In the genomic region with DNA sequence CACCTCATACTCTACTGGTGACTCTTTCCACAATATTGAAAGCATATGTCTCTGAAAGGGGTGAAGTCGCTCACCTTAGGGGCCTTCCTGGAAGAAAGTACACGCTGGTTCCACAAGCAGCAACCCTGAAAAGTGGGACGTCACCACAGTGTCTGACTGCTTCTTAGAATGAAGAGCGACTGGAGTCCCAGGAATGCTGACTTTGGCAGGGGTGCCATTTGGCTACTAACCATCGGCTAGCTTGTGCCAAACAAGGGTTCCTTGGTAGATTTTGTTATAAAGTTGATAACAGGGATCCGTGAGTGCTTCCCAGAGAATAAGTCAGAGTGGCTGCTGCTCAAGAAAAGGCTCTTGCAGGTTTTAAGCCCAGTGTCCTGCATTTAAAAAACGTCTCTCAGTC, we compare ENCODE assay signal across 10 mouse cellular contexts. TPM values are rescaled to one million over a fixed set of nuclear protein-coding genes. Genes with fewer than 3 reads are reported as not detected.
DNase-seq lines count a peak whose midpoint lies in the region; ATAC-seq and TF ChIP-seq lines count a peak whose summit lies in the region.
"Had no signal": no experiment of that assay in that cellular context is flagged by ENCODE, and none has a peak within 500 bp of the region (broad histone marks: within the 10 kb centered on the region; RNA-seq: fewer than 3 reads in every experiment).

No protein-coding gene starts in this region.

- no peaks in the 10 kb centered on the region for H3K27me3 ChIP-seq in liver, adult 2 months (ENCODE audit: control insufficient read depth, insufficient read depth, low read length)
- H3K27me3 ChIP-seq in liver, embryonic 11.5 days (replicated peaks; ENCODE audit: control insufficient read depth, insufficient read depth, low read length) = peaks cover 10% of the 10 kb centered on the region; the same call in 1 of the 2 replicates
- H3K27me3 ChIP-seq in embryonic facial prominence, embryonic 10.5 days (replicated peaks; ENCODE audit: low read depth, poor library complexity, severe bottlenecking) = no peaks in the 10 kb centered on the region
- H3K27me3 ChIP-seq in limb, embryonic 11.5 days (ENCODE audit: control insufficient read depth, insufficient read depth, low read length) = no peaks in the 10 kb centered on the region

- TF ChIP-seq CTCF in liver, adult 2 months (IDR thresholded peaks at IDR 0.05; ENCODE audit: low read depth, low read length) = no peak
- no peak for TF ChIP-seq CTCF in left cerebral cortex, adult 2 months (IDR thresholded peaks at IDR 0.05)

- H3K4me3 ChIP-seq in liver, adult 2 months (ENCODE audit: insufficient read depth, low read depth, low read length) = peak overlapping the region; percentile 79
- no peak overlapping the region for H3K4me3 ChIP-seq in liver, embryonic 11.5 days (ENCODE audit: low read depth, low read length)
- H3K4me3 ChIP-seq in embryonic facial prominence, embryonic 10.5 days = peak overlapping the region; percentile 23; the same call in 1 of the 2 replicates
- H3K4me3 ChIP-seq in limb, embryonic 11.5 days (ENCODE audit: low read depth, low read length) = no peak overlapping the region; the same call in 1 of the 2 replicates
- no peak overlapping the region for H3K4me3 ChIP-seq in left cerebral cortex, adult 2 months

- H3K79me2 ChIP-seq in liver, adult 2 months (ENCODE audit: control insufficient read depth, insufficient read depth, low read length) = peaks cover 11% of the 10 kb centered on the region; the same call in 1 of the 2 replicates

- H3K36me3 ChIP-seq in liver, adult 2 months (ENCODE audit: control insufficient read depth, insufficient read depth, low read length) = peaks cover 38% of the 10 kb centered on the region
- no peaks in the 10 kb centered on the region for H3K36me3 ChIP-seq in liver, embryonic 11.5 days (ENCODE audit: control insufficient read depth, insufficient read depth, low read length)
- peaks cover 15% of the 10 kb centered on the region; the same call in 1 of the 2 replicates for H3K36me3 ChIP-seq in embryonic facial prominence, embryonic 10.5 days (replicated peaks)
- no peaks in the 10 kb centered on the region for H3K36me3 ChIP-seq in limb, embryonic 11.5 days (ENCODE audit: control insufficient read depth, insufficient read depth, low read length)

- no peak for TF ChIP-seq POLR2A in liver, adult 2 months (IDR thresholded peaks at IDR 0.05; ENCODE audit: extremely low read depth, insufficient read depth, low read length)

- H3K4me1 ChIP-seq in liver, adult 2 months (ENCODE audit: control insufficient read depth, insufficient read depth, low read length) = peaks cover 34% of the 10 kb centered on the region
- H3K4me1 ChIP-seq in liver, embryonic 11.5 days (replicated peaks; ENCODE audit: control insufficient read depth, insufficient read depth, low read length) = 0 out of 2 replicates have a peak, but pooled peaks cover under 1% of the 10 kb centered on the region
- peaks cover 88% of the 10 kb centered on the region for H3K4me1 ChIP-seq in embryonic facial prominence, embryonic 10.5 days
- H3K4me1 ChIP-seq in limb, embryonic 11.5 days (ENCODE audit: control insufficient read depth, insufficient read depth, low read length) = peaks cover 67% of the 10 kb centered on the region

- 12% methylated on average over 7 of the region's 7 CpGs for WGBS in liver, adult 2 months
- WGBS in liver, embryonic 11.5 days = 58% methylated on average over 7 of the region's 7 CpGs
- 54% methylated on average over 7 of the region's 7 CpGs for WGBS in embryonic facial prominence, embryonic 10.5 days
- WGBS in limb, embryonic 11.5 days = 26% methylated on average over 7 of the region's 7 CpGs

- ATAC-seq in liver, embryonic 11.5 days (replicated peaks; ENCODE audit: low FRiP score) = no peak
- ATAC-seq in limb, embryonic 11.5 days (ENCODE audit: insufficient number of reproducible peaks, low FRiP score, low TSS enrichment, low read depth) = no peak
- ATAC-seq: liver, postnatal 0 days had no signal

- H3K9me3 ChIP-seq in liver, embryonic 11.5 days (ENCODE audit: control insufficient read depth, low read length) = no peaks in the 10 kb centered on the region
- no peaks in the 10 kb centered on the region for H3K9me3 ChIP-seq in embryonic facial prominence, embryonic 10.5 days
- H3K9me3 ChIP-seq in limb, embryonic 11.5 days (ENCODE audit: control insufficient read depth, low read length) = no peaks in the 10 kb centered on the region

- peak; percentile 91 for DNase-seq in liver, adult 2 months (ENCODE audit: extremely low read depth, low read depth, low spot score)
- DNase-seq in liver, embryonic 11.5 days (ENCODE audit: low spot score) = no peak
- peak; percentile 12 for DNase-seq in embryonic facial prominence, embryonic 10.5 days (ENCODE audit: low spot score)
- DNase-seq in heart, adult 8-10 months (ENCODE audit: low spot score) = peak; percentile 54
- DNase-seq in limb, embryonic 11.5 days (ENCODE audit: low spot score) = no peak
- no peak for DNase-seq in embryo, embryonic 10 days (ENCODE audit: low spot score)
- no peak for DNase-seq in left cerebral cortex, adult 2 months (ENCODE audit: extremely low spot score in 1 of 2, low spot score in 2 of 2)
- DNase-seq: liver, postnatal 0 days; right cerebral cortex, postnatal 14 days; thymus, postnatal 4 days had no signal

- H3K9ac ChIP-seq in liver, adult 2 months (ENCODE audit: low read depth, low read length) = peak overlapping the region; percentile 84
- H3K9ac ChIP-seq in liver, embryonic 11.5 days (ENCODE audit: low read depth, low read length) = no peak overlapping the region
- no peak overlapping the region for H3K9ac ChIP-seq in limb, embryonic 11.5 days (ENCODE audit: low read length)
- H3K9ac ChIP-seq: liver, postnatal 0 days had no signal

- intact Hi-C loops in left cerebral cortex, adult 2 months (cut with DNase I) = loop anchor here (5.0 kb wide), 1 partner anchor 109 kb away; no protein-coding TSS in a partner anchor

- H3K27ac ChIP-seq in liver, adult 2 months (replicated peaks; ENCODE audit: insufficient read depth, low read depth, low read length) = peak overlapping the region; percentile 81
- H3K27ac ChIP-seq in liver, embryonic 11.5 days (ENCODE audit: low read depth, low read length) = no peak overlapping the region
- H3K27ac ChIP-seq in embryonic facial prominence, embryonic 10.5 days (replicated peaks) = peak overlapping the region; percentile 74
- H3K27ac ChIP-seq in limb, embryonic 11.5 days (replicated peaks; ENCODE audit: low read depth, low read length) = peak overlapping the region; percentile 64
- no peak overlapping the region for H3K27ac ChIP-seq in left cerebral cortex, adult 2 months

- no peak overlapping the region for H3K4me2 ChIP-seq in liver, embryonic 11.5 days
- H3K4me2 ChIP-seq in limb, embryonic 11.5 days (ENCODE audit: low read depth, severe bottlenecking) = no peak overlapping the region; the same call in 1 of the 2 replicates

RNA-seq across cellular contexts. Expression of a gene that starts 4.8 kb away (rescaled TPM):
- 244 and 252 TPM in 2 replicates for total RNA-seq in liver, adult 2 months (2014; rRNA removed)
- 1,223 and 1,483 TPM in 2 replicates for polyA plus RNA-seq in liver, adult 2 months (2012; rRNA removed)
- polyA plus RNA-seq in liver, embryonic 11.5 days (2014; fragmentation: Nextera tagmentation; extraction: Ambion mirVana) = 21.8 and 22.6 TPM in 2 replicates
- polyA plus RNA-seq in embryonic facial prominence, embryonic 10.5 days (2016; fragmentation: Nextera tagmentation; extraction: Ambion mirVana) = 38.0 and 48.9 TPM in 2 replicates
- total RNA-seq in heart, adult 8-10 months (2022) = 1 to 10 TPM; 7.6 to 9.7 (median 8.2) TPM
- 51.4 and 61.7 TPM in 2 replicates for polyA plus RNA-seq in limb, embryonic 11.5 days (2014; fragmentation: Nextera tagmentation; extraction: Ambion mirVana)
- total RNA-seq in left cerebral cortex, adult 2 months (2021) = 1 to 10 TPM; 7.3 to 8.5 TPM

Comparison
In these comparisons a context has a peak if more than half of its experiments do, and no peak if none do; other contexts are left out.
1. DNase-seq: peak in liver, adult 2 months (single experiment), embryonic facial prominence, embryonic 10.5 days (single experiment) and heart, adult 8-10 months (single experiment); none in liver, embryonic 11.5 days (single experiment), limb, embryonic 11.5 days (single experiment), embryo, embryonic 10 days (single experiment) and left cerebral cortex, adult 2 months (0 of 2).
2. H3K27ac ChIP-seq: peak in liver, adult 2 months (single experiment), embryonic facial prominence, embryonic 10.5 days (single experiment) and limb, embryonic 11.5 days (single experiment); none in liver, embryonic 11.5 days (single experiment) and left cerebral cortex, adult 2 months (single experiment).
3. H3K4me3 ChIP-seq: peak in liver, adult 2 months (single experiment) and embryonic facial prominence, embryonic 10.5 days (single experiment); none in liver, embryonic 11.5 days (single experiment), limb, embryonic 11.5 days (single experiment) and left cerebral cortex, adult 2 months (single experiment).
4. RNA of a gene that starts 4.8 kb away (polyA plus RNA-seq): 1,223 to 1,483 TPM in liver, adult 2 months; 51.4 to 61.7 TPM in limb, embryonic 11.5 days, 38.0 to 48.9 TPM in embryonic facial prominence, embryonic 10.5 days and 21.8 to 22.6 TPM in liver, embryonic 11.5 days; every median in the first group is over 10 times any median in the second.